Mouse (Mus musculus) Muller cell, postnatal 12 days (primary cell): ENCODE measurements at regions not wholly inside any gene's neighbourhood (a gene's known extent, or its start where the extent isn't known, plus 50 kb on each side); places are given as distances from the start of the nearest gene placed in this dataset.

Experiments used
- DNase-seq: peaks from one replicate; pipeline ENCODE4 v3.0.0-alpha.2; 2015; ENCODE audit errors: inconsistent ontology term

DNA sequence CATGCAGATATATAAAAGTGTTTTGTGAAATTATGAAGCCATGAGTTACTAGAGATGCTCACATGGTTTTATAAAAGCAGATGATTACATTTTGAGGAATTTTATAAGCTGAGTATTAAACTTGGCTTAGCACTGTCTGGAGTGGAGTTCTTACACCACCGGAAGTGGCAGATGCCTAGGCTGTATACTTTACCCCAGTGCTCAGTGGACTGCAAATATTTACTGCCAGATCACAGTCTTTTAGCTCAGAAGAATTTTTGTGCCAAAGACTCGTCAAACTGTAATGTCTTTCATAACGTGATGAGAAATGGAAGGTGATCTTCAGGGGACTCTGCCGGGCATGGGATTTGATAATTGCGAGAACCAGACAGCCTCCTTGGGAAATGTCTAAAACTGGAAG, 136.1 kb upstream of the 9330182O14Rik start:
- no peak for DNase-seq

DNA sequence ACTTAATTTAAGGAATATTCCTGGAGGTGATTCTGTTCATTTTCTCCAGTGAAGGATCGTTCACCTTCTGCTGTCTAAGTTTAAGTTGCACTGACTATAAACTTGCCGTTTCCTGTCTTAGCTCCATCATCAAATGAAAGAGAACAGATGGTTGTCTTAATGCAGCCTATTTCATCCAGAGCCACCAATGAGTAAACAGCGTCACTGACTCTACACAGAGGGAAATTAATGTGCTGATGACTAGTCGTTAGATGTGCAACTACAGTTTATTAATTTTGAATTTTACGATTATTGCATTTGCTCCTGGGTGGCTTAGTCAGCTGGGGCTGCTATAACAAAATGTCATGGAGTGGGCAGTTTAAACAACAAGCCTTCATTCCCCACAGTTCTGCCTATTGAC, 134.1 kb upstream of the 9330182O14Rik start:
- no peak for DNase-seq

DNA sequence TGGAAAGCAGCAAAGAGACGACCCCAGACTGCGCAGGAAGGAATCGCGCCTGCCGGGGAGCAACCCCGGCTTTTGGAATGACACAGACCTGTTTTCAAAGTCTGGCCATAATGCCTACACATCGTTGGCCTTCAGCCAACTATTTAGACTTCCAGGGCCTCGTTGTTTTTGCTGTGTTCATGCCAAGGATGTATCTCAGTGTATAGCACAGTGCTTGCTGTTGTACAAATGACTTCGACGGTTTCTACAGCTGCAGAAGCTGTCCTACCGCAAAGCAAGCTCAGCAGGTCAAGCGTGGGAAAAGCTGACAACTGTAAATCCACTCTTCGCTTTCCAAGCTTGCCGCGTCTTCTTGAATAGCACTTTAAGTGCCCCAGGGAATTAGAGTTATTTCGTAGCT, 129.1 kb upstream of the 9330182O14Rik start:
- no peak for DNase-seq

GRCm38 (mm10) chr15:40007844-40008243, 126.3 kb upstream of the 9330182O14Rik start:
- no peak for DNase-seq

DNA sequence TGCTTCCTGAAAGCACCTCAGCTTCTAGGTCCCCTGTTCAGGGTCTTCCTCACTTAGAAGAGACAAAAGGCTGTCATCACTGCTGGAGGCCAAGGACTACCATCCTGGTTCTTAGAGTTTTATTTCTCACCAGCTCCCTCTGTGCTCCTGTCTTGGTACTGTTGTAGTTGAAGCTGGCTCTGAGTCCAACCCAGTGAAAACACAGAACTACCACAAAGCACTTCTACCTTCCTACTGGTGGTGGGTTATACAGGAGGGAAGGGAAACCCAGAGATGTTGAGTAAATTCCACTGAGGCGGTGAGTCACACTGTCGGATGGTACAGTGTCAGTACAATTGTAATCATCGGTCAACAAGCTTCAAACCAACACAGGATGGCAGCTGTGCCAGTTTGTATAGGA, 120.3 kb upstream of the 9330182O14Rik start:
- no peak for DNase-seq

- no peak for DNase-seq
Measured at GRCm38 (mm10) chr15:40017019-40017418, 117.1 kb upstream of the 9330182O14Rik start.

DNA sequence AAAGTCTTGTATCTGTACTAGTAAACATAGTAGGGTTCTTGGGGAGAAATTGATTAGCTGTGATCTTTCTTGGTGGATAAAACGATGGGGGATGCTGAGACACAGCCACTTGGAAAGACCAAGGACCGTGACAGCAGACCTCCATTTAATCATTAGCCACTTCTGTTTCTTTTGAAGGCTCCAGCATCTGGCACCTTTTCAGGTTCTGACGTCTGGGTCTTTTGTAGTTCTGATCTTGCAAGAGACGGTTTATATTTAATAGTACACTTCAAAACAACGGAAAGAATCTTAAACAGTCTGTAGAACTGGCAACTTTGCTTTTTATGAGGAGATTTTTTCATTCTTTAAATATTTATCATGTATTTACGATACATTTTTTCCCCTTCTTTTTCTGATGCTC, 116.6 kb upstream of the 9330182O14Rik start:
- DNase-seq: peak; percentile 25

GRCm38 (mm10) chr15:40018047-40018791, 115.9 kb upstream of the 9330182O14Rik start:
- DNase-seq: peak; percentile 40

GRCm38 (mm10) chr15:40018792-40019151, 115.4 kb upstream of the 9330182O14Rik start:
- no peak for DNase-seq

GRCm38 (mm10) chr15:40019226-40019625, 114.9 kb upstream of the 9330182O14Rik start:
- DNase-seq: no peak

DNA sequence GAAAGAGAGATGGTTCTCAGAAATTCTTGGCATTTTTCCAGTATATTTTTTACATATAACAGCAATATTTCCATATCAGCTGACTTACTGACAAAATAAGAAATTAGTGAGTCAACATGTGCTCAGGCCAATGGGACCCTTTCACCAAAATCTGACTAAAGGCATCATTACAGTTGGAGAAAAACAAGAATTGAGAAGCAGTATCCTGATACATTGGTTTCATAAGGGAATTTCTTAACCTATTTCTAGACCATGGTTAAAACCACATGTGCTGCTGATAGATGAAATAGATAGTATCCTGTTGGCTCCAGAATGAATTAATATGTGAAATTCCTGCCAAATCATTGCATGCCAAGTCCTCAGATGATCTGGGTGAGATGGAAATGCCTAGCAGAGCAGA, 114.1 kb upstream of the 9330182O14Rik start:
- DNase-seq: no peak

- no peak for DNase-seq
Measured at GRCm38 (mm10) chr15:40020646-40021045, 113.5 kb upstream of the 9330182O14Rik start.

DNA sequence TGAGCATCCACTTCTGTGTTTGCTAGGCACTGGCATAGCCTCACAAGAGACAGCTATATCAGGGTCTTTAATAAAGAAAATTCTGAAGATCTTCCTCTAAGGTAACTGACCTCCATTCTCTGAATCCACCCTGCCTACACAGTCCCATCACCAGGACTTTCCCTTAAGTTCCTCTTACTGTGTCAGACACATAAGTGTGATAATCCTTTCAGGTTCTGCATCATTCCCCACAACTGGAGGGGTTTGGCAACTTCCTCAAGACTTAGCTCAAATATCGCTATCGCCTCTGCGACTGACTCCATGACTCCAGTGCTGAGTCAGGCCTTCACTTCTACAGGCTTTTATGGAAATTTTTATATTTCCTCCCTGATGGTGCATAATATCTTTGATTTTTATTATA, 111.0 kb upstream of the 9330182O14Rik start:
- no peak for DNase-seq

GRCm38 (mm10) chr15:40032088-40032487, 102.1 kb upstream of the 9330182O14Rik start:
- DNase-seq: no peak

- DNase-seq: no peak
Measured at GRCm38 (mm10) chr15:40036181-40036580, 98.0 kb upstream of the 9330182O14Rik start.

DNA sequence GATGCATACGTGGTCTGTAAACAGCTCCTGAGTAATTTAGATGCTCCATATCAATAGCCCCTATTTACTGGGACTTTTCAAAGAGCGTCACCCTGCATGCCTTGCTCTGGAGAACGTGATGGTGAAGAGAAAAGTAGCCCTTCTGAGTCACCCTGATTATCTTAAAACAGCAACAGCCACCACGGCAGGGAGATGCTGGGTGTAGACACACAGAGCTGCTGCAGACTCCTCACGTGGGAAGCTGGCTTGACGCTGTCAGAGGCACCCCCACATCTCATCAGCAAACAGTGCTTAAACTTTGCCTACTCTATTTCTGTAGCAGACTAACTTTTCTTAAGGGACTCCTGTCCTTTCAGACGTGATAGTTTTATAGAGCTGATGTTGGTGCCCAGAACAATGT, 96.9 kb upstream of the 9330182O14Rik start:
- DNase-seq: no peak

DNA sequence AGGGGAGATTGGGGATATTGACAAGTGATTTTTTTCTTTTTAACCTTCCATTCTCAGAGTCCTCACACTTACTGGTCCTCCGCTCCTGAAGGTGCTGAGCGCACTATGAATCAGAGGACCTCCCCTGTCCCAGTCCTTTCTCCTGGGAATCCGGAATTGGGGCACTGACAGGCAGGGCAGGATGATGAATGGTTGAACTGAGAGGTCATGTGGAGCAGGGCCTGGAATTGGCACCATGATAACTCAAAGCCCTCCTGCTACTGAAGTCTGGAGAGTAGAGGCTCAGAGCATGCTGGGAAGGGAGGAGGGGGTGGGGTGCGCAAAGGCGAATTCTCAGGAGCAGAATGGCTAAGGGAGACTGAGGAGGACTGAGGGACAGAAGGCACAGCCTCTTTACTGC, 87.9 kb upstream of the 9330182O14Rik start:
- DNase-seq: no peak

DNA sequence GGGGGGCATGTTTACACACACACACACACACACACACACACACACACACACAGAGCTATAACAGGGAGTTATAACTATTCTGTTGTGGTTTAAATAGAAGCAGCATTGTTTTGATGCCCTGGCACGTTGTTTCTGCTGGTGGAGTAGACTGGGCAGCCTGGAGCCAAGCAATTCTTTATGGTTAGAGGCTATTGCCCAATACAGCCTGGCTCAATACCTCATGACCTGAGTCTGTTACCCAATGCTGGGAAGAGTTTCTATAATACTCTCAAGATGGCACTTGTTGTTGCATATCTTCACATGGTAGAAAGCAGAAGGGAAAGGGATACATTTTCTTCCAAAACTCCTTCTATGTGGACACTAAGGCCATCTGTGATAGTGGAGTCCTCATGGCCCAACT, 87.1 kb upstream of the 9330182O14Rik start:
- DNase-seq: peak; percentile 2

- DNase-seq: no peak
Measured at GRCm38 (mm10) chr15:40068051-40068450, 66.1 kb upstream of the 9330182O14Rik start.

GRCm38 (mm10) chr15:40075334-40075893, 58.8 kb upstream of the 9330182O14Rik start:
- peak; percentile 18 for DNase-seq

GRCm38 (mm10) chr15:40079872-40080271, 54.3 kb upstream of the 9330182O14Rik start:
- DNase-seq: no peak
